Mouse (Mus musculus) E14TG2a.4 (cell line): ENCODE measurements around the gene Cpne4.

Experiments
- H3K27me3 ChIP-seq: 2 replicates; pipeline ENCODE4 v1.6.1; 2014; ENCODE audit warnings: low read length, control low read depth; ENCODE audit not compliant: insufficient read depth
- H3K36me3 ChIP-seq: 2 replicates; pipeline ENCODE4 v1.6.1; 2014; ENCODE audit warnings: low read length, control low read depth; ENCODE audit not compliant: insufficient read depth
- H3K4me1 ChIP-seq: replicated peaks from 2 replicates; pipeline ENCODE4 v1.6.1; 2014; ENCODE audit warnings: low read depth, low read length, control low read depth
- H3K4me3 ChIP-seq: replicated peaks from 2 replicates; pipeline ENCODE4 v1.5.1; 2014; ENCODE audit warnings: mild to moderate bottlenecking, low read length
- H3K9me3 ChIP-seq: 2 replicates; pipeline ENCODE4 v1.6.1; 2014; ENCODE audit warnings: low read length, control low read depth
- CTCF ChIP-seq: conservative IDR thresholded peaks from 2 replicates; pipeline ENCODE4 v1.5.1; 2014; ENCODE audit warnings: low read length
- NANOG ChIP-seq: IDR thresholded peaks from 2 replicates; pipeline ENCODE4 v1.6.1; 2014; ENCODE audit warnings: borderline replicate concordance, low read length, mixed read lengths
- POU5F1 ChIP-seq: IDR thresholded peaks from 2 replicates; pipeline ENCODE4 v1.6.1; 2014; ENCODE audit warnings: low read length, borderline replicate concordance

Gene Cpne4

GRCm38 (mm10) chr9:104865830-104866229, 318.7 kb downstream of the Cpne4 start:
- no peak for TF ChIP-seq CTCF
- TF ChIP-seq NANOG: no peak
- no peak for TF ChIP-seq POU5F1
- H3K36me3 ChIP-seq: no peaks in the 10 kb centered on the region
- no peak overlapping the region for H3K4me3 ChIP-seq
- no peaks in the 10 kb centered on the region for H3K4me1 ChIP-seq
- no peaks in the 10 kb centered on the region for H3K27me3 ChIP-seq
- H3K9me3 ChIP-seq: no peaks in the 10 kb centered on the region

GRCm38 (mm10) chr9:104872586-104872985, 325.5 kb downstream of the Cpne4 start:
- H3K27me3 ChIP-seq: no peaks in the 10 kb centered on the region
- H3K4me1 ChIP-seq: no peaks in the 10 kb centered on the region
- TF ChIP-seq POU5F1 (no peak), NANOG (no peak), CTCF (no peak)
- H3K36me3 ChIP-seq: no peaks in the 10 kb centered on the region
- no peaks in the 10 kb centered on the region for H3K9me3 ChIP-seq
- no peak overlapping the region for H3K4me3 ChIP-seq

- no peaks in the 10 kb centered on the region for H3K4me1 ChIP-seq
- no peaks in the 10 kb centered on the region for H3K36me3 ChIP-seq
- no peak for TF ChIP-seq CTCF
- TF ChIP-seq NANOG: no peak
- no peak for TF ChIP-seq POU5F1
- no peak overlapping the region for H3K4me3 ChIP-seq
- no peaks in the 10 kb centered on the region for H3K9me3 ChIP-seq
- H3K27me3 ChIP-seq: no peaks in the 10 kb centered on the region
Observed at GRCm38 (mm10) chr9:104874157-104874556, 327.1 kb downstream of the Cpne4 start.

- TF ChIP-seq NANOG (no peak), POU5F1 (no peak), CTCF (no peak)
- no peak overlapping the region for H3K4me3 ChIP-seq
- no peaks in the 10 kb centered on the region for H3K27me3 ChIP-seq
- H3K36me3 ChIP-seq: no peaks in the 10 kb centered on the region
- no peaks in the 10 kb centered on the region for H3K4me1 ChIP-seq
- H3K9me3 ChIP-seq: no peaks in the 10 kb centered on the region
Observed at GRCm38 (mm10) chr9:104877014-104877413, 329.9 kb downstream of the Cpne4 start.

- Histone ChIP-seq H3K4me1 (no peaks in the 10 kb centered on the region), H3K4me3 (no peak overlapping the region), H3K36me3 (no peaks in the 10 kb centered on the region), H3K9me3 (peaks cover 7% of the 10 kb centered on the region; the same call in 1 of the 2 replicates), H3K27me3 (no peaks in the 10 kb centered on the region)
- TF ChIP-seq POU5F1: no peak
- no peak for TF ChIP-seq CTCF
- TF ChIP-seq NANOG: no peak
Observed at GRCm38 (mm10) chr9:104878558-104878957, 331.5 kb downstream of the Cpne4 start.

- H3K36me3 ChIP-seq: no peaks in the 10 kb centered on the region
- TF ChIP-seq CTCF (no peak), NANOG (no peak), POU5F1 (no peak)
- H3K4me3 ChIP-seq: no peak overlapping the region
- H3K4me1 ChIP-seq: no peaks in the 10 kb centered on the region
- no peaks in the 10 kb centered on the region for H3K9me3 ChIP-seq
- no peaks in the 10 kb centered on the region; the same call in 1 of the 2 replicates for H3K27me3 ChIP-seq
Observed at GRCm38 (mm10) chr9:104890517-104890916, 343.4 kb downstream of the Cpne4 start.

GRCm38 (mm10) chr9:104895360-104895759, 348.3 kb downstream of the Cpne4 start:
- H3K4me1 ChIP-seq: 0 out of 2 replicates have a peak, but pooled peaks cover 3% of the 10 kb centered on the region
- H3K36me3 ChIP-seq: no peaks in the 10 kb centered on the region
- H3K9me3 ChIP-seq: no peaks in the 10 kb centered on the region
- H3K27me3 ChIP-seq: no peaks in the 10 kb centered on the region; the same call in 1 of the 2 replicates
- no peak overlapping the region for H3K4me3 ChIP-seq
- TF ChIP-seq CTCF (no peak), NANOG (no peak), POU5F1 (no peak)

GRCm38 (mm10) chr9:104901118-104901517, 354.0 kb downstream of the Cpne4 start:
- Histone ChIP-seq H3K27me3 (no peaks in the 10 kb centered on the region), H3K9me3 (no peaks in the 10 kb centered on the region), H3K4me3 (no peak overlapping the region), H3K4me1 (0 out of 2 replicates have a peak, but pooled peaks cover 3% of the 10 kb centered on the region), H3K36me3 (no peaks in the 10 kb centered on the region)
- TF ChIP-seq CTCF (no peak), NANOG (no peak), POU5F1 (no peak)

GRCm38 (mm10) chr9:104901827-104902226, 354.7 kb downstream of the Cpne4 start:
- Histone ChIP-seq H3K4me1 (0 out of 2 replicates have a peak, but pooled peaks cover 3% of the 10 kb centered on the region), H3K4me3 (no peak overlapping the region), H3K36me3 (no peaks in the 10 kb centered on the region), H3K27me3 (no peaks in the 10 kb centered on the region), H3K9me3 (no peaks in the 10 kb centered on the region)
- no peak for TF ChIP-seq CTCF
- no peak for TF ChIP-seq POU5F1
- no peak for TF ChIP-seq NANOG
